Mouse (Mus musculus) brain, embryonic 14.5 days (tissue): ENCODE measurements around the gene Dnajc16.
"Not testable (repeated sequence)": the region's sequence is repeated elsewhere in the genome, so short reads cannot be mapped to it uniquely, and the experiment has no call there.

Experiments
- CTCF ChIP-seq: fragments of 200-500 bp; IDR thresholded peaks from 2 replicates; pipeline ENCODE4 v1.5.1; 2012; ENCODE audit warnings: inconsistent platforms, mild to moderate bottlenecking, moderate library complexity, borderline replicate concordance; ENCODE audit not compliant: insufficient read depth, insufficient read length; ENCODE audit errors: extremely low read depth
- POLR2A ChIP-seq: fragments of 200-500 bp; IDR thresholded peaks from 2 replicates; pipeline ENCODE4 v1.6.1; 2012; ENCODE audit warnings: mild to moderate bottlenecking, inconsistent platforms, borderline replicate concordance; ENCODE audit not compliant: poor library complexity, insufficient read depth, insufficient read length, severe bottlenecking; ENCODE audit errors: extremely low read depth

GRCm38 (mm10) chr4:141773019-141773418 is 17.7 kb downstream of the Dnajc16 start:
- TF ChIP-seq CTCF, POLR2A: not testable (repeated sequence)
